Mouse (Mus musculus): ENCODE measurements around the gene D330045A20Rik. TPM values are rescaled to one million over a fixed set of nuclear protein-coding genes. Genes with fewer than 3 reads are reported as not detected.
"Not testable (repeated sequence)": the region's sequence is repeated elsewhere in the genome, so short reads cannot be mapped to it uniquely, and the experiment has no call there.

The D330045A20Rik gene
- 0.31 and 0.46 TPM in 2 replicates for polyA plus RNA-seq (2015; fragmentation: Nextera tagmentation; extraction: Ambion mirVana)

- DNase-seq (ENCODE audit: low spot score): no peak
Measured at GRCm38 (mm10) chrX:139480022-139480894, at the start of gene D330045A20Rik. D330045A20Rik (plus strand) TSS chrX:139480367.

GRCm38 (mm10) chrX:139432550-139432949 lies 47.6 kb upstream of the D330045A20Rik start:
- no peak for DNase-seq (ENCODE audit: low spot score)

GRCm38 (mm10) chrX:139435202-139435601 lies 45.0 kb upstream of the D330045A20Rik start:
- no peak for DNase-seq (ENCODE audit: low spot score)

DNA sequence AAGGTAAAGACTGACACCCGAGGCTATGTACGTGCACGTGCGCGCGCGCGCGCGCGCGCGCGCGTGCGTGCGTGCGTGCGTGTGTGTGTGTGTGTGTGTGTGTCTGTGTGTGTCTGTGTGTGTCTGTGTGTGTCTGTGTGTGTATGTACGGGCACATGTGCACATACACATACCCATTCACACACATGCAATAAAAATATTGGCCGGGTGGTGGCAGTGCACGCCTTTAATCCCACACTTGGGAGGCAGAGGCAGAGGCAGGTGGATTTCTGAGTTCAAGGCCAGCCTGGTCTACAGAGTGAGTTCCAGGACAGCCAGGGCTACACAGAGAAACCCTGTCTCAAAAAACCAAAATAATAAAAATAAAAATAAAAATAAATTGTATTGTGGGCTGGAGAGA lies 39.1 kb upstream of the D330045A20Rik start:
- DNase-seq (ENCODE audit: low spot score): not testable (repeated sequence)

- no peak for DNase-seq (ENCODE audit: low spot score)
Measured at GRCm38 (mm10) chrX:139456812-139457211, 23.4 kb upstream of the D330045A20Rik start.

GRCm38 (mm10) chrX:139482083-139482482 lies 1.9 kb downstream of the D330045A20Rik start:
- no peak for DNase-seq (ENCODE audit: low spot score)

- no peak for DNase-seq (ENCODE audit: low spot score)
Measured at GRCm38 (mm10) chrX:139484974-139485373, 4.8 kb downstream of the D330045A20Rik start.

DNA sequence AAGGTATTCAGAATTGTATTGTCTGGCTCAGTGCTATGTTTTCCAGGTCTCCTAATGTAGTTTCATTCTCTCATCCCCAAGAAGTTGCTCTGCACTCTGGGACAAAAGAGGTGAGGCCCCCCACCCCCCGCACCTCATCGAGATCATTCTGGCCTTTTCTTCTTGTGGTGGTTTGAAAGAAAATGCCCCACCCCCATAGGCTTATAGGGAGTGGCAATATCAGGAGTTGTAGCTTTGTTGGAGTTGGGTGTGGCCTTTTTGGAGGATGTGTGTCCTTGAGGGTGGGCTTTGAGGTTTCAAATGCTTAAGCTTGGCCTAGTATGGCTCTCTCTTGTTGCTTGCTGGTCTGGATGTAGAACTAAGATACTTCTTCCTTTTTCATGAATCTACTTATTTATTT lies 36.0 kb downstream of the D330045A20Rik start:
- no peak for DNase-seq (ENCODE audit: low spot score)

DNA sequence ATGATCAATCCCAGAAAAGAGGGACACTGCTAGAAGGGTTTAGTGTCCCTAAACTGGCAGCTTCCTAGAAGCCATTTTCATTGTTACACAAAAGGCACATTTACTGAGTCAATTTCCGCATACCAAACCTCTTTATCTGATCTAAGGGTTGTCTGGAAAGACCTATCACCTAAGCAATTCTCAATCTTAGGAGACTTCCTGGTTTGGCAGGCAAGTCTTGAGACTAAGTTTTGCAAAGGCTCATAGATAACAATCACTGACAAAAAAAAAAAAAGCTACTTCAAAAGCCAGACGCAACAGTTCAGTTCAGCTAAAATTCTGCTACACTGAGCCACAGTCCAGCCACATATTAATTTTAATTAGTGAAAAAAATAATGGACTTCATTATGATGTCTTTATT lies 39.1 kb downstream of the D330045A20Rik start:
- DNase-seq (ENCODE audit: low spot score): peak; percentile 1

DNA sequence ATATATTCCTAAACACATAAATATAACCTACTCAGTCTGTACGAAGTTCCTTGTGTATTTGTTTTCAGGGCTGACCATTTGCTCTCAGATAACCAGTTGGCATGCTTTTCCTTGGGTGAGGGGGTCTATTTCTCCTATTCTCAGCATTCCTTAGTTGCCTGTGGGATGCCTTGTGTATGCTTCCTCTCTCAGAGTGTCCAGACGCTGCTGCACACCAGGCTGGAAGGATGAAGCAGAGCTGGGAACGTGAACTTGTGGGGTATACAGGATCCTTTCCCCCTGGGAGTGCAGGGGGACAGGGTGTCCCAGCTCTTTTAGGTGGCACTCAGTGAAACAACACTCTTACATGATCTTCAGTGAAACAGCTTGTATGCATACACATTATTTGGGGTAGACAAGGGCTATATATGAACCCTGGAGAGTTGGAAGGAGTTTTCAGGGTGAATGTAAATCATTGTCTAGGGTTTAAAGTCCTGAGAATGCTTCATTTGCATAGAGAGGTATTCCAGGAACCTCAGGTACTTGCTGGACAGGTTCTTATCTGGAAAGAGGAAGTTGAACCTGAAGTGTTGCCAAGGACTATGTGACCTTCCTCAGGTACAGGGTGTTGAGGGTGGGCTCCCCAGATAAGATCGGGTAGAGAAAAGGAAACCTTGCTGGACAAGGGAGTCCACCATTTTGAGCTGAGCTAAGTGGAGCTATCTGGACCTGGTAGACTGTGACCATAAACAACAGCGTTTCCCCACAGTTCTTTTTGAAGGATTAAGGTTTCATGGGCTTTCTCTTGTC lies 44.3 kb downstream of the D330045A20Rik start:
- DNase-seq (ENCODE audit: low spot score): no peak

DNA sequence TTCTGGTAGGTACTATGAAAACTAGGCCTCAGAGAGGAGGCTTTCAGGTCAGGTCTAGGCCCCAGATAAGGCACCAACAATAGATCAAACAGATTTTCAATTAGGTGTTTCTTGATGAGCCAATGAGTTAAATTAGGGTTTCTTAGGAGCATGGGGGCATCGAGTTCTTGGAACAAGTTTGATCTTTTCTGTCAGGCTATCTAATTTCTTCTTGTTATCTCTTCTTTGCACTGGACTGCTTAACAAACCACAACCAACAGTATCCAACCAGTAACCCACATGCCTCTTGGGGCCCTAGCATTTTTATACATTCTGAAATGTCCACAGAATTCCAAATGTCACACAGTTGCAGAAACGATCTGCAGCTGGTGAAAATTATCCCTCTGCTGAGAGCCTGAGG lies 45.6 kb downstream of the D330045A20Rik start:
- DNase-seq (ENCODE audit: low spot score): no peak

DNA sequence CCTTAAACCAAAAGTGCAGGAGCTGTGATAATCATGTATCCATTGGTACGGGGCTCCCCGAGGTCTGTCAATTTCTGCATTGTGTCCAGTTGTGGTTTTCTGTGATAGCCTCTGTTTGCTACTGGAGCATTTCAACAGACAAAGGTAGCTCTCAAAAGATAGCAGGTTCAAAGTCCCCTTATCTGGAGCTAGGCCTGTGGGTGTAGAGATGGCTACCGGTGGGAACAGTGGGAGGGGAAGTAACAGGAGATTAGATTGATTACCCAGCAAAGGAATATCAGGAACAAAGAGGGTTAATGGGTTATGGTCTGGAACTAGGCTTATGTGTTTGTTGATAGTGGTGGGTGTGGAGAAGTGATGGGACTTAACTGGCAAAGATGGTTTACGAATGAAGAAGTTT lies 46.8 kb downstream of the D330045A20Rik start:
- no peak for DNase-seq (ENCODE audit: low spot score)

- no peak for DNase-seq (ENCODE audit: low spot score)
Measured at GRCm38 (mm10) chrX:139529678-139530077, 49.5 kb downstream of the D330045A20Rik start.

- no peak for DNase-seq (ENCODE audit: low spot score)
Measured at GRCm38 (mm10) chrX:139532293-139532692, 52.1 kb downstream of the D330045A20Rik start.

DNA sequence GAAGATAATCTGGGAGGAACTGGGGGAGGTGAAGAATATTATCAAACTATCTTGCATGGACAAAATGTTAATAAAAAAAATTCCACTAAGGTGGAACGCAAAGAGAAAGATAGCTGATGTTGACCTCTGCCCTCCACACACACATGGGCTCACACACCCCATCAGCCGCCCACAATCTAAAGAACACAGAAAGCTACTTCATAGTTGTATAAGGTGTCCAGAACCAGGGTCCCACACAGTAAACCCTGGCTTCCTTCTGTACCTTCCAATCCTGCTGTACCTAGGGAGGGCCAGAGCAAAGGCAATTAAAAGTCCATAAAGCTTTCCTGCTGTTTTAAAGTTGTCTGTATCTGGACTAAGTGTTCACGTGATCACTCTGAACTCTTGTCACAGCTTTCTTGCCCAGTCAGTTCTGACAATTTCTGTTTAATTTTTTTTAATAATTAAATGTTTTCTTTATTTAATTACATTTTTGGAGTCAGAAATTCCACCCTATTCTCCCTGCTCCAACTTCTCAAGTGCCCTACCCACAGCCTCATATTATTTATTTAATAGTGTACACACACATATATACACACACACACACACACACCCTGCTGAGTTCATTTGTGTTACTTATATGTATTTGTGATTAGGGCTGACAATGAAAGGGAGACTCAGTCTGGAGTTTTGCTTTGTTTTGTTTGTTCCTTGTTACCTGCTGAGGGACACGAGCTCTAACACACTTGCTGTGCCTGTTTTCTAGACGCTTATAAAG lies 57.7 kb downstream of the D330045A20Rik start:
- no peak for DNase-seq (ENCODE audit: low spot score)

- no peak for DNase-seq (ENCODE audit: low spot score)
Measured at GRCm38 (mm10) chrX:139543726-139544125, 63.6 kb downstream of the D330045A20Rik start.

DNA sequence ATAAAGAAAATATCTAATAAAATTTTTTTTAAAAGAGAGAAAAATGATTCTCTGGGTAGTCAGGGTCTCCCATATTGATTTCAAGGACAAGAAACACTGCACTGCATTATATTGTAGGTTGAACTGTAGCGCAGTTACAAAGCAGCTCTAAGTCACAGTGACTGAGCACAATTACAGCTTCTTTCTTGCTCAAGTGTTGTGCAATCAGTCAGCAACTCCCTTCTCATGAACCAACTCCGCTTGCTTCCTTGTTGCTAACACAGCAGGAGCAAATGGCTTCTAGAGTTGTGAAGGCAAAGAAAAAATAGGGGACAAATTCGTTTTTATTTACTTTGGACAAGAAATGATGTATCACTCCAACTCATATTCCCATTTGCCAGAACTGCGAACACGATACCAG lies 70.3 kb downstream of the D330045A20Rik start:
- no peak for DNase-seq (ENCODE audit: low spot score)

DNA sequence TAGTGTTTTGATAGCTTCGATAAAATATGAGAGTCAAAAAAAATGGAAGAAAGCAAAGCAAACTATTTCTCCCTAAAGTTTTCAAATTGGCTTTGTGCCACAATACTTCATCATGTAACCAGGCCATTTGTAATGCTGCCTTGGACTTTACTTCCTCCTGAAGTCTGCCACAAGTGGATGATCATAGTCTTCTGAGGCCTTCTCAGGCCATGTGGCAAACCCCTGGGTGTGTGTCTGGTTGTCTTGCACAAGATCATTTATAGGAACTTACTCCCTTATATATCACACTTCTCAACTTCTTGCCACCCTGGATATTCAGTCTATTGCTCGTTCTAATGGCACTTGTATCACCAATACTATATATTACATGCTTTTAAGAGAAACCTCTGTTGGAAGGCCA lies 71.9 kb downstream of the D330045A20Rik start:
- DNase-seq (ENCODE audit: low spot score): no peak

- no peak for DNase-seq (ENCODE audit: low spot score)
Measured at GRCm38 (mm10) chrX:139562255-139562924, 82.2 kb downstream of the D330045A20Rik start.

DNA sequence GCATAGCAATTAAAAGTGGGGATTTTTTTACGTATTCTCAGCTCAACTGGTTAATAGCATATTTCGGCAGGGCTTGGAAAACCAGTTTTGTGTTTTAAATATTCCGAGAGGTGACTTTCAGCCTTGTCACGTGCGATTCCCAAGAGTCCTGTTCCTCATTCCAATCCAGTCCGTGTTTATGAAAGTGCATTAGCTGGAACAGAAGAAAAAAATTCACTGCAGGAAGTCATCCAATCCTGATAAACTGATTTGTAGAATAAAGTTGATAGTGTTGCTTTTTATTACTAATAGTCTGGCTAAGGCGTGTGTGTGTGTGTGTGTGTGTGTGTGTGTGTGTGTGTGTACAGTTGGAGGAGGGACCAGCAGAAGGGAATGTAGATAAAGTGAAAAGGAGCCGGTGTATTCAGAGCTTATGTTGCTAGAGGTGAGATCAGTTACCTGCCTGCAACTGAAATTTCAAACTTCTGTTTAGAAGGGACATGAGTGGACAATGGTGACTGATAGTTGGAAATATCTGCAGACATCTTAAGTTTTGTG lies 82.8 kb downstream of the D330045A20Rik start, which contains the start of gene Rnf128:
Gene Rnf128, plus strand, starts transcription at position 392 of the 537 bp plus-strand sequence.
- no peak for DNase-seq (ENCODE audit: low spot score)

GRCm38 (mm10) chrX:139570054-139570453 lies 89.9 kb downstream of the D330045A20Rik start:
- DNase-seq (ENCODE audit: low spot score): no peak
